In genomic region chr4:120036294-120036693, GRCm38 (mm10) we compare ENCODE assay signal across 29 mouse cellular contexts. TPM values are rescaled to one million over a fixed set of nuclear protein-coding genes. Genes with fewer than 3 reads are reported as not detected.
DNase-seq lines count a peak whose midpoint lies in the region; ATAC-seq and TF ChIP-seq lines count a peak whose summit lies in the region.
"Had no signal": no experiment of that assay in that cellular context is flagged by ENCODE, and none has a peak within 500 bp of the region (broad histone marks: within the 10 kb centered on the region; RNA-seq: fewer than 3 reads in every experiment).

No protein-coding gene starts in this region.

- no peak for TF ChIP-seq POLR2A in cortical plate, adult 2 months (IDR thresholded peaks at IDR 0.05; ENCODE audit: extremely low read depth, insufficient read depth, low read length)

- H3K27me3 ChIP-seq in neural tube, embryonic 13.5 days: peaks cover 48% of the 10 kb centered on the region
- H3K27me3 ChIP-seq: Patski had no signal

- no peaks in the 10 kb centered on the region for H3K9me3 ChIP-seq in neural tube, embryonic 13.5 days
- H3K9me3 ChIP-seq: embryonic facial prominence, embryonic 13.5 days; embryonic facial prominence, embryonic 15.5 days; forebrain, embryonic 10.5 days; forebrain, embryonic 12.5 days had no signal

- no peak overlapping the region for H3K9ac ChIP-seq in neural tube, embryonic 13.5 days
- H3K9ac ChIP-seq: embryonic facial prominence, embryonic 13.5 days; embryonic facial prominence, embryonic 15.5 days; forebrain, embryonic 12.5 days had no signal

- DNase-seq in layer of hippocampus, adult 2 months (ENCODE audit: low spot score in 2 of 2): no peak
- no peak for DNase-seq in layer of hippocampus, adult 9-10 months (ENCODE audit: low spot score)
- no peak for DNase-seq in neural tube, embryonic 10.5 days (ENCODE audit: extremely low spot score, low spot score)
- DNase-seq in cerebellum, adult 9-10 months: no peak
- DNase-seq in embryo, embryonic 10.5 days (ENCODE audit: low spot score): no peak
- DNase-seq: adrenal gland, adult 8-10 months; adrenal gland, postnatal 14 days; adrenal gland, postnatal 36 days; cerebellum, adult 11-12 months; cerebellum, adult 2 months; cerebellum, adult 9-11 months; cerebellum, postnatal 36 days; embryo, embryonic 11 days had no signal

- H3K36me3 ChIP-seq in neural tube, embryonic 13.5 days: no peaks in the 10 kb centered on the region
- H3K36me3 ChIP-seq: embryonic facial prominence, embryonic 13.5 days; embryonic facial prominence, embryonic 15.5 days; forebrain, embryonic 10.5 days; forebrain, embryonic 12.5 days; G1E had no signal

- WGBS in neural tube, embryonic 13.5 days: 84% methylated on average over 4 of the region's 4 CpGs

- ATAC-seq in neural tube, embryonic 13.5 days (ENCODE audit: low read depth): no peak
- ATAC-seq: forebrain, embryonic 14.5 days; forebrain, embryonic 16.5 days; Patski had no signal

- H3K4me1 ChIP-seq in neural tube, embryonic 13.5 days (replicated peaks): peaks cover 24% of the 10 kb centered on the region
- H3K4me1 ChIP-seq in cortical plate, adult 2 months (ENCODE audit: control insufficient read depth, insufficient read depth, low read length): peaks cover 19% of the 10 kb centered on the region

- no peak overlapping the region for H3K4me2 ChIP-seq in neural tube, embryonic 13.5 days
- H3K4me2 ChIP-seq: embryonic facial prominence, embryonic 13.5 days; embryonic facial prominence, embryonic 15.5 days; forebrain, embryonic 12.5 days had no signal

- no peak overlapping the region for H3K4me3 ChIP-seq in layer of hippocampus, adult 2 months
- no peak overlapping the region for H3K4me3 ChIP-seq in neural tube, embryonic 13.5 days
- no peak overlapping the region for H3K4me3 ChIP-seq in cortical plate, adult 2 months (ENCODE audit: insufficient read depth, low read length)
- H3K4me3 ChIP-seq: embryonic facial prominence, embryonic 13.5 days; embryonic facial prominence, embryonic 15.5 days; erythroblast, embryonic 14.5 days; forebrain, embryonic 10.5 days; forebrain, embryonic 12.5 days had no signal

- H3K27ac ChIP-seq in layer of hippocampus, adult 2 months: peak overlapping the region; percentile 39; the same call in 1 of the 2 replicates
- 0 out of 2 replicates have a peak overlapping the region, but pooled peaks have one; percentile 77 for H3K27ac ChIP-seq in neural tube, embryonic 13.5 days (replicated peaks)
- H3K27ac ChIP-seq in cortical plate, adult 2 months (ENCODE audit: insufficient read depth, low read length): 0 out of 2 replicates have a peak overlapping the region, but pooled peaks have one; percentile 1
- H3K27ac ChIP-seq: embryonic facial prominence, embryonic 13.5 days; embryonic facial prominence, embryonic 15.5 days; forebrain, embryonic 10.5 days; forebrain, embryonic 12.5 days had no signal

- TF ChIP-seq CTCF in layer of hippocampus, adult 2 months (conservative IDR thresholded peaks at IDR 0.05): no peak
- no peak for TF ChIP-seq CTCF in cortical plate, adult 2 months (IDR thresholded peaks at IDR 0.05; ENCODE audit: extremely low read depth, insufficient read depth, low read length)

RNA-seq across cellular contexts. Expression of gene AL607142.1, which starts 28.5 kb away (rescaled TPM):
- not detected for total RNA-seq in layer of hippocampus, adult 2 months (2021)
- polyA plus RNA-seq in neural tube, embryonic 13.5 days (2015; fragmentation: Nextera tagmentation; extraction: Ambion mirVana): not detected in 2 replicates
- polyA plus RNA-seq in cortical plate, adult 2 months (2012; rRNA removed): not detected in 2 replicates
- total RNA-seq: adrenal gland, adult 18-20 months; adrenal gland, adult 8-10 months; adrenal gland, postnatal 14 days; adrenal gland, postnatal 36 days; common myeloid progenitor, adult 5-6 weeks; G1E had no signal
- polyA plus RNA-seq: activated CD4-positive, CD25-positive, alpha-beta regulatory T cell, adult 4 months; C2C12; cerebellum, adult 2 months; embryonic facial prominence, embryonic 11.5 days; embryonic facial prominence, embryonic 13.5 days; embryonic facial prominence, embryonic 15.5 days; erythroblast, embryonic 14.5 days; forebrain, embryonic 10.5 days; forebrain, embryonic 12.5 days; forebrain, embryonic 14.5 days; forebrain, embryonic 16.5 days; G1E; Patski had no signal

Comparison
In these comparisons a context has a peak if more than half of its experiments do, and no peak if none do; other contexts are left out.
1. H3K27ac ChIP-seq: peak in every context shown above with its lines; median percentile 77 in neural tube, embryonic 13.5 days; 39 in layer of hippocampus, adult 2 months; 1 in cortical plate, adult 2 months.